Mouse (Mus musculus) macrophage (primary cell): ENCODE data around the gene Glul. TPM values are rescaled to one million over a fixed set of nuclear protein-coding genes. Genes with fewer than 3 reads are reported as not detected.

Experiments
- H3K27ac ChIP-seq: fragments of 350-480 bp; formaldehyde crosslinking; 2 replicates; pipeline ENCODE4 v1.9.0; 2021
- H3K36me3 ChIP-seq: fragments of 350-480 bp; formaldehyde crosslinking; 2 replicates; pipeline ENCODE4 v1.9.0; 2021; ENCODE audit errors: inconsistent target
- H3K4me3 ChIP-seq: fragments of 350-480 bp; formaldehyde crosslinking; 2 replicates; pipeline ENCODE4 v1.9.0; 2021; ENCODE audit errors: inconsistent target
- H3K79me2 ChIP-seq: fragments of 350-480 bp; formaldehyde crosslinking; 2 replicates; pipeline ENCODE4 v1.9.0; 2021; ENCODE audit errors: inconsistent target
- WGBS: methylation state at CpG from one replicate; pipeline ENCODE4 v1.1.7; 2026; ENCODE audit warnings: inconsistent platforms; ENCODE audit not compliant: missing documents; 5-methylcytosine and 5-hydroxymethylcytosine counted together
- polyA plus RNA-seq: library from polyadenylated mRNA; stranded (reverse); fragments of 250-400 nt; gene quantifications from 3 replicates; pipeline ENCODE4 v1.2.4, GENCODE M21; 2018; ENCODE audit warnings: inconsistent platforms

The Glul gene
- polyA plus RNA-seq, 1 experiment from 2014 or later, result 381 TPM

GRCm38 (mm10) chr1:153924395-153925385 lies 24.9 kb downstream of the Glul start:
- H3K36me3 ChIP-seq, result no peaks in the 10 kb centered on the region
- no peaks in the 10 kb centered on the region for H3K79me2 ChIP-seq
- 55% methylated on average over 4 of the region's 6 CpGs for WGBS
- H3K4me3 ChIP-seq, result no peak overlapping the region
- no peak overlapping the region for H3K27ac ChIP-seq

GRCm38 (mm10) chr1:153930431-153930830 lies 30.7 kb downstream of the Glul start:
- Histone ChIP-seq H3K27ac (no peak overlapping the region), H3K36me3 (no peaks in the 10 kb centered on the region), H3K79me2 (no peaks in the 10 kb centered on the region), H3K4me3 (no peak overlapping the region)
- 92% methylated on average over 2 of the region's 2 CpGs for WGBS

- H3K79me2 ChIP-seq, result no peaks in the 10 kb centered on the region
- H3K36me3 ChIP-seq, result no peaks in the 10 kb centered on the region
- no peak overlapping the region for H3K4me3 ChIP-seq
- H3K27ac ChIP-seq, result no peak overlapping the region
- WGBS, result 80% methylated on average over 1 of the region's 1 CpGs
These were observed 34.0 kb downstream of the Glul start for GRCm38 (mm10) chr1:153933772-153934171.

- no peak overlapping the region for H3K4me3 ChIP-seq
- no peaks in the 10 kb centered on the region for H3K79me2 ChIP-seq
- 70% methylated on average over 11 of the region's 12 CpGs for WGBS
- H3K27ac ChIP-seq, result no peak overlapping the region
- no peaks in the 10 kb centered on the region for H3K36me3 ChIP-seq
These were observed 36.2 kb downstream of the Glul start for GRCm38 (mm10) chr1:153935844-153936380.

GRCm38 (mm10) chr1:153937025-153937424 lies 37.3 kb downstream of the Glul start:
- H3K4me3 ChIP-seq, result no peak overlapping the region
- 100% methylated on average over 1 of the region's 2 CpGs for WGBS
- no peaks in the 10 kb centered on the region for H3K36me3 ChIP-seq
- no peaks in the 10 kb centered on the region for H3K79me2 ChIP-seq
- no peak overlapping the region for H3K27ac ChIP-seq

- H3K36me3 ChIP-seq, result no peaks in the 10 kb centered on the region
- WGBS, result 96% methylated on average over 2 of the region's 2 CpGs
- H3K79me2 ChIP-seq, result no peaks in the 10 kb centered on the region
- no peak overlapping the region for H3K27ac ChIP-seq
- H3K4me3 ChIP-seq, result no peak overlapping the region
These were observed 41.2 kb downstream of the Glul start for GRCm38 (mm10) chr1:153940986-153941385.

- Histone ChIP-seq H3K36me3 (no peaks in the 10 kb centered on the region), H3K27ac (no peak overlapping the region), H3K79me2 (no peaks in the 10 kb centered on the region), H3K4me3 (no peak overlapping the region)
- 72% methylated on average over 5 of the region's 5 CpGs for WGBS
These were observed 45.4 kb downstream of the Glul start for GRCm38 (mm10) chr1:153945181-153945580.

- no peak overlapping the region for H3K4me3 ChIP-seq
- no peak overlapping the region for H3K27ac ChIP-seq
- H3K79me2 ChIP-seq, result no peaks in the 10 kb centered on the region
- WGBS, result 81% methylated on average over 7 of the region's 7 CpGs
- no peaks in the 10 kb centered on the region for H3K36me3 ChIP-seq
These were observed 47.2 kb downstream of the Glul start for GRCm38 (mm10) chr1:153946971-153947370.

- Histone ChIP-seq H3K79me2 (no peaks in the 10 kb centered on the region), H3K4me3 (no peak overlapping the region), H3K36me3 (no peaks in the 10 kb centered on the region), H3K27ac (no peak overlapping the region)
- WGBS, result 91% methylated on average over 6 of the region's 6 CpGs
These were observed 48.1 kb downstream of the Glul start for GRCm38 (mm10) chr1:153947837-153948236.

- Histone ChIP-seq H3K27ac (no peak overlapping the region), H3K79me2 (no peaks in the 10 kb centered on the region), H3K36me3 (no peaks in the 10 kb centered on the region), H3K4me3 (no peak overlapping the region)
- 47% methylated on average over 9 of the region's 9 CpGs for WGBS
These were observed 53.5 kb downstream of the Glul start for GRCm38 (mm10) chr1:153953232-153953631.

- Histone ChIP-seq H3K4me3 (no peak overlapping the region), H3K36me3 (no peaks in the 10 kb centered on the region), H3K27ac (no peak overlapping the region), H3K79me2 (no peaks in the 10 kb centered on the region)
- whole genome bisulfite sequencing, result 62% methylated on average over 6 of the region's 6 CpGs
These were observed 54.1 kb downstream of the Glul start for GRCm38 (mm10) chr1:153953797-153954196.

GRCm38 (mm10) chr1:153957850-153958249 lies 58.1 kb downstream of the Glul start:
- H3K27ac ChIP-seq, result no peak overlapping the region
- H3K4me3 ChIP-seq, result no peak overlapping the region
- no peaks in the 10 kb centered on the region for H3K79me2 ChIP-seq
- H3K36me3 ChIP-seq, result no peaks in the 10 kb centered on the region
- 90% methylated on average over 1 of the region's 1 CpGs for WGBS
